Mouse (Mus musculus) stomach, postnatal 0 days (tissue): ENCODE data around the gene Nek9. TPM values are rescaled to one million over a fixed set of nuclear protein-coding genes. Genes with fewer than 3 reads are reported as not detected.
"Not testable (repeated sequence)": the region's sequence is repeated elsewhere in the genome, so short reads cannot be mapped to it uniquely, and the experiment has no call there.

Experiments
- ATAC-seq: fragments of 200-750 bp; cut with Nextera tagmentation; 2 replicates; pipeline ENCODE4 v1.8.0; 2017; ENCODE audit not compliant: low FRiP score, low TSS enrichment
- DNase-seq: peaks from one replicate; pipeline ENCODE4 v3.0.0-alpha.2; 2016; ENCODE audit warnings: low spot score
- H3K27ac ChIP-seq: fragments of 300-500 bp; sonication (generic); replicated peaks from 2 replicates; pipeline ENCODE4 v1.5.1; 2014; ENCODE audit warnings: mild to moderate bottlenecking, control low read depth
- H3K27me3 ChIP-seq: fragments of 300-500 bp; sonication (generic); 2 replicates; pipeline ENCODE4 v1.6.1; 2014; ENCODE audit warnings: low read length; ENCODE audit not compliant: control insufficient read depth, insufficient read depth
- H3K36me3 ChIP-seq: fragments of 300-500 bp; sonication (generic); 2 replicates; pipeline ENCODE4 v1.6.1; 2014; ENCODE audit warnings: low read length, mixed read lengths; ENCODE audit not compliant: control insufficient read depth, insufficient read depth
- H3K4me1 ChIP-seq: fragments of 300-500 bp; sonication (generic); replicated peaks from 2 replicates; pipeline ENCODE4 v1.6.1; 2014; ENCODE audit warnings: antibody characterized with exemption; ENCODE audit not compliant: control insufficient read depth, insufficient read depth
- H3K4me2 ChIP-seq: fragments of 300-500 bp; sonication (generic); replicated peaks from 2 replicates; pipeline ENCODE4 v1.6.1; 2014; ENCODE audit warnings: low read depth, mild to moderate bottlenecking, control low read depth, moderate library complexity
- H3K4me3 ChIP-seq: fragments of 300-500 bp; sonication (generic); 2 replicates; pipeline ENCODE4 v1.5.1; 2014; ENCODE audit warnings: low read depth, low read length, control low read depth
- H3K9ac ChIP-seq: fragments of 300-500 bp; sonication (generic); 2 replicates; pipeline ENCODE4 v1.6.1; 2014; ENCODE audit warnings: mild to moderate bottlenecking, low read length, control low read depth, mixed read lengths
- H3K9me3 ChIP-seq: fragments of 300-500 bp; sonication (generic); 2 replicates; pipeline ENCODE4 v1.6.1; 2016; ENCODE audit warnings: low read length; ENCODE audit not compliant: control insufficient read depth
- CTCF ChIP-seq: IDR thresholded peaks from 2 replicates; pipeline ENCODE4 v1.5.1; 2016; ENCODE audit warnings: antibody characterized with exemption, low read depth, mild to moderate bottlenecking, moderate library complexity
- EP300 ChIP-seq: optimal IDR thresholded peaks from 2 replicates; pipeline ENCODE3; 2016; ENCODE audit warnings: antibody characterized with exemption
- WGBS: fragments of 180-500 bp; shearing (Covaris S2); extraction: QIAGEN DNeasy Blood & Tissue Kit; methylation state at CpG from one replicate; pipeline ENCODE4 v1.1.7; 2014; 5-methylcytosine and 5-hydroxymethylcytosine counted together
- polyA plus RNA-seq: library from polyadenylated mRNA; unstranded; fragments of >200 nt; fragmentation: Nextera tagmentation; extraction: Ambion mirVana; gene quantifications from 2 replicates; pipeline ENCODE4 v1.2.1, GENCODE M21; 2015

The Nek9 gene
- polyA plus RNA-seq, 1 experiment from 2014 or later = 7.2 TPM

DNA sequence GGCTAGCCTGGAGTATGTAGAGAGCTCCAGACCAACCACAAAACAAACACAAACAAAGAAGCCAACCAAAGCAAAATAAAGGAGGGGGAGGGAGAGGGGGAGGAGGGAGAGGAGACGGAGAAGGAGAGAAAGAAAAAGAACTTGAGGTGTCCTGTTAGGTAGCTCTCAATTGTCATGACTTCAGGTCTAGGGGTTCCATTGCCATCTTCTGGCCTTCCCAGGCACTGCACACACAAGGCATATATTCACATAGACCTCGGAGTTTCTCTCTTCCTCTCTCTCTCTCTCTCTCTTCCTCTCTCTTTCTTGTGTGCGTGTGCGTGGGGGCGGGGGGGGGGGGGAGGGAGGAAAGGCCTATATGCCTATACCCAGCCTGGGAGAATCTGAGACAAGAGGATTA lies 52.2 kb downstream of the Nek9 start:
- Histone ChIP-seq H3K9me3 (no peaks in the 10 kb centered on the region), H3K4me3 (no peak overlapping the region), H3K4me2 (no peak overlapping the region), H3K9ac (no peak overlapping the region), H3K27ac (no peak overlapping the region), H3K27me3 (no peaks in the 10 kb centered on the region), H3K36me3 (no peaks in the 10 kb centered on the region), H3K4me1 (no peaks in the 10 kb centered on the region)
- 51% methylated on average over 2 of the region's 5 CpGs for WGBS
- no peak for ATAC-seq
- peak; percentile 52 for DNase-seq
- TF ChIP-seq EP300 = no peak
- peak; percentile 75 for TF ChIP-seq CTCF

DNA sequence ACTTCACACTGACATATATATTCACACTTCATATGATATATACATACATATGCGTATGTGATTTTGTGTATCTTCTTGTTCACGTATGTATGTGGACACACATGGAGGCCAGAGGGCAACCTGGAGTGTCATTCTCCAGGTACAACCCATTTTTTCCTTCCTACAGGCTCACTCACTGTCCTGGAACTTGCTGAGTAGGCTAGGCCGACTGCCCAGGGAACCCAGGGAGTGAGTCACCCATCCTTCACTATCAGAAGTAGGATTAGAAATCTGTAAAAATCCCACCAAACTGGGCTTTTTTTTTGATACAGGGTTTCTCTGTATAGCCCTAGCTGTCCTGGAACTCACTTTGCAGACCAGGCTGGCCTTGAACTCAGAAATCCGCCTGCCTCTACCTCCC lies 54.2 kb downstream of the Nek9 start:
- TF ChIP-seq CTCF = no peak
- TF ChIP-seq EP300 = no peak
- Histone ChIP-seq H3K9me3 (no peaks in the 10 kb centered on the region), H3K36me3 (no peaks in the 10 kb centered on the region), H3K4me1 (no peaks in the 10 kb centered on the region), H3K4me3 (no peak overlapping the region), H3K27ac (no peak overlapping the region), H3K27me3 (no peaks in the 10 kb centered on the region), H3K9ac (no peak overlapping the region), H3K4me2 (no peak overlapping the region)
- WGBS = 81% methylated on average over 4 of the region's 4 CpGs
- DNase-seq = no peak
- ATAC-seq = no peak

DNA sequence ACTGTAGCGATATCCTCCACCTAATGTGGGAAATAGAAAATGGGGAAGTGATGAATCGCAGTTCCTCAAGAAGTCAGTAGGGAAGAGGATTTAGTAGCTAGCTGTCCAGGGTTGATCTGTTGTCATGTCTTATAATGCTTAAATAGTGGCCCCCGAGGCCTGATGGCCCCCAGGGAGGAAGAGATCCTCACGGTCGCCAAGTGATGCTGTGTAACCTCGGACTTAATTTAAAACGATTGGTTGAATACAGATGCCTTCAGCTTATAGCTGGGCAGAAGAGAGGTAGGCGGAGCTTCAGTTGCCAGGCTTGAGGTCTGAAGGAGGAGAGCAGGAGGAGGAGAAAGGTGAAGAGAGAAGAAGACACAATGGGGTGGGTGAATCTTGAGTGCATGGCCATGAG lies 54.8 kb downstream of the Nek9 start:
- H3K4me1 ChIP-seq = no peaks in the 10 kb centered on the region

DNA sequence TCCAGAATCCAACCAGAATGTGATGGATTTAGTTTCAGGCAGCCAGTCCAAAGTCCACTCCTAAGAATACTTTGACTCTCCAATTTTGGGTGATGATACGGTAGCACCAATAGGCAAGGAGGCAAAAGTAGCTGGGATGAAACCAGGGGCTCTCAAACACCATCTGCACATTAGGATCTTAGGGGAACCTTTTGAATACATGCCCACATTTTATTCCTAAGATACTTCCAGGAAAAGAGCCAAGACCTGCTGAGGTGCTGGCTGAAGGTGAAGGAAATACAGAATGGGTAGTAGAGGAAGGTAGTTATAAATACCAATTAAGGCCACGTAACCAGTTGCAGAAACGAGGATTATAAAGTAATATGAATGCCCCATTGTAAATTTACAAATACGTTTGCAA lies 57.4 kb downstream of the Nek9 start:
- H3K4me3 ChIP-seq, H3K9me3 ChIP-seq, H3K4me2 ChIP-seq, H3K27me3 ChIP-seq, H3K36me3 ChIP-seq, DNase-seq, H3K4me1 ChIP-seq, H3K9ac ChIP-seq, H3K27ac ChIP-seq, ATAC-seq: not testable (repeated sequence)
- 75% methylated on average over 1 of the region's 4 CpGs for WGBS

More for the DNA sequence above, 54.8 kb downstream of the Nek9 start:
- no peak for TF ChIP-seq CTCF
- TF ChIP-seq EP300 = no peak
- no peaks in the 10 kb centered on the region for H3K36me3 ChIP-seq
- whole genome bisulfite sequencing = 72% methylated on average over 8 of the region's 8 CpGs
- no peak overlapping the region for H3K27ac ChIP-seq
- H3K27me3 ChIP-seq = no peaks in the 10 kb centered on the region
- no peak for ATAC-seq
- no peak overlapping the region for H3K4me3 ChIP-seq
- no peak overlapping the region for H3K9ac ChIP-seq
- no peaks in the 10 kb centered on the region for H3K9me3 ChIP-seq
- no peak for DNase-seq
- no peak overlapping the region for H3K4me2 ChIP-seq

- no peaks in the 10 kb centered on the region for H3K36me3 ChIP-seq
- 53% methylated on average over 12 of the region's 12 CpGs for WGBS
- TF ChIP-seq EP300 (no peak), CTCF (no peak)
- H3K27me3 ChIP-seq = no peaks in the 10 kb centered on the region
- H3K9ac ChIP-seq = no peak overlapping the region
- no peak; the same call in 1 of the 2 replicates for ATAC-seq
- no peak overlapping the region for H3K27ac ChIP-seq
- H3K4me1 ChIP-seq = no peaks in the 10 kb centered on the region
- H3K9me3 ChIP-seq = no peaks in the 10 kb centered on the region
- H3K4me2 ChIP-seq = peak overlapping the region; percentile 96
- no peak overlapping the region for H3K4me3 ChIP-seq
- DNase-seq = no peak
Observed at GRCm38 (mm10) chr12:85280845-85281651, 58.1 kb downstream of the Nek9 start.

GRCm38 (mm10) chr12:85280105-85280844 lies 58.9 kb downstream of the Nek9 start:
- H3K36me3 ChIP-seq = no peaks in the 10 kb centered on the region
- no peaks in the 10 kb centered on the region for H3K9me3 ChIP-seq
- no peaks in the 10 kb centered on the region for H3K27me3 ChIP-seq
- peak overlapping the region; percentile 78 for H3K4me3 ChIP-seq
- peak overlapping the region; percentile 88 for H3K27ac ChIP-seq
- peak overlapping the region; percentile 86 for H3K9ac ChIP-seq
- 0% methylated on average over 31 of the region's 31 CpGs for WGBS
- TF ChIP-seq CTCF (no peak), EP300 (peak; percentile 58)
- H3K4me2 ChIP-seq = peak overlapping the region; percentile 96
- H3K4me1 ChIP-seq = no peaks in the 10 kb centered on the region
- DNase-seq = peak; percentile 98
- ATAC-seq = peak; percentile 98
